Mouse (Mus musculus) adrenal gland, postnatal 36 days (tissue): ENCODE data around the gene Acaca. TPM values are rescaled to one million over a fixed set of nuclear protein-coding genes. Genes with fewer than 3 reads are reported as not detected.

Experiments
- DNase-seq, 2 experiments: peaks; one replicate each; pipeline ENCODE4 v3.0.0; 2021; ENCODE audit warnings: mixed read lengths in 1 of 2
- total RNA-seq, 2 experiments: library from RNA; stranded (reverse); gene quantifications; 2 replicates each; pipeline ENCODE4 v1.2.3; 2021

Gene Acaca
- total RNA-seq, 2 experiments from 2014 or later = 441 to 587 TPM

DNA sequence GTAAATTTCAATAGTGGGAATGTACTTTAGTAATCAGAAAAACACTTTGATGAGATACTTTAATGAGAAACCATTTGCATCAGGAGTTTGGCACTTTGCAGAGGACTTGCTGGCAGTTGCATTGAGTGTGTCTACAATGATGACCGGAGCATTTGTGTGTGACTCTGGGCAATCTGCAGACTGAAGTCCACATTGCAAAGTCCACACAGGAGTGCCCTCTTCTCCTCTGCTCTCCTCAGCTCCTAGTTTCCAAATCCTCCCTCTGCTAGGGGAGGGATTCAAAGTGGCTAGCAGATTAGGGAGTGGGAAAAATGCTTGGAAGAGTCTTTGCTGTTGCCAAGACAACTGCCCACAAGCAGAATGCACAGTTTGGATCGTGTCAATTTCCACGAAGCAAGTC is 16.6 kb downstream of the Acaca start:
- DNase-seq = no peak

DNA sequence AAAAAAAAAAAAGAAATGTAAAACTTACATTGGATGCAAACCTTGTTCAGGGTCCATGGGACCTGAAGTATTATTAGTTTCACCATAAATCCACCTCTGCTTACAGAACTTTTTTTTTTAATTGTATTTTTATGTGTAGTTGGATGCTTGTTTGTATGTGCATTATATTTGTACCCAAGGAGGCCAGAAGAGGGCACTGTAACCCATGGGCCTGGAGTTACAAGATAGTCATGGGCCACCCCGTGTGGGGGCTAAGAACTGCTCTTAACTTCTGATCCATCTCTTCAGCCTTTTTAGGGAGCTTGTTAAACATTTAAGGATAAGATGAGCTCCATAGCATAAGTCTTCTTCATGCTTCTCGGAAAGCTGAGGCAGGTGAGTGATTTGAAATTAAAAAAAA is 21.4 kb downstream of the Acaca start:
- DNase-seq = no peak

DNA sequence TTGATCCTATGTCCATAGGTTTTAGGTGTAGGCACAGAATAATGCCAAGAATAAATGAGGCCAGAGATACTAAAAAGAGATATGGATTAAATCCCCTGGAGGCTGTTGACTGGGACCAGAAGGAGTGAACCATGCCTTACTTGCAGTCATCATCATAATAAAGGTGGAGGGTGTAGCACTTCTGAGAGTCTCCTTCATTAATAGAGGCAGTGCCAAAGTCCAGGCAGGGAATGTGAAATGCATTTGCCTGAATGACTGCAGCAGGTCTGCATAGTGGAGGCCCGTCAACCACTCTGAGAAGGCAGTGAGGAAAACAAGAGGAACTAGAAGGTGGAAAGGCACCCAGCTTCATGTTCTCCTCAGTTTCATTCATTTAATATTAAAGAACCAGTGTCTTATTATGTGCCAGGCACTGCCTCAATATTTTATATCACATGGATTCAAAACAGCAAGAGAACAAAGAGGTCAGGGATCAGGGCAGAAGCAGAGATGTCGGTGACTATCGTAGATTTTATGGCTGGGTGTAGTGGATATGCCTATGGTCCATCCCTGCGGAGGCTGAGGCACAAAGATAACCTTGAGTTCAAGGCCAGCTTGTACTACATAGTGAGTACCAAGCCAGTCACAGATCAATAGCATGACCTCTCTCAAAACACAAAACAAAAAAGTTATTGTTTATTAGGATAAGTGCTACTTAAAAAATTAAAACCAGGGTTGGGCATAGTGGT is 27.2 kb downstream of the Acaca start:
- no peak for DNase-seq

DNA sequence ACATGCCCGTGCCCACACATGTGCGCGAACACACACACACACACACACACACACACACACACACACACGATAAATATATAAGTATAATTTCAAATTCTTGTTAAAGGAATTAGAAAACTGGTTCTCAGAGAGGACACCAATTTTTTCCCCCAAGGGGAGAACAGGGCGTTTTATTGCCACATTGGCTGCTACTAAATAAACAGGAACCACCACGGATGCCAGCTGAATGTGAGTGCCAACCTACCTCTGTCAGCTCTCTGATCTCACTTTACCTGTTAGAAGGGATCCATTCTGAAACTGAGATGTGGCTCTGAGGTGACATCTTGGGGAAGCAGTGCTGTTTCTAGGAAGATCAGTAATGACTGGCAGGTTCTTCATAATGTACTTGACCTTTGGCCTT is 34.7 kb downstream of the Acaca start:
- DNase-seq = no peak

DNA sequence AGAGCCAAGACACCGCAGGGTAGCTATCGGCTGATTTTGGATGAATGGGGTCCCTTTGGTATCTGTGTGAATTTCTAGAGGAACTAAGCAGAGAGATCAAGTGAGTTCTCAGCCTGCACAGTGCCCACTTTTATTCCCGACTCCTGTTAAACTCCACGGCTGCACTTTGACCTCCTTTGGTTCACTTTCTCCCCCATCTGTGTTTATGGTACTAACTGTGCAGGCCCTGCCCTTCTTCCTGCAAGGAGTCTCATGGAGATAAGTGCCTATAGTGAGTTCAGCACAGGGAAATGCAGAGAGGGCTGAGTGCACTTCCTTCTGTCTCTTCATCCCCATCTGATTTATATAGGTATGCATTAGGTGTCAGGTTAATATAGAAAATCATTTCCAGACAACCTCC is 35.1 kb downstream of the Acaca start:
- no peak for DNase-seq

DNA sequence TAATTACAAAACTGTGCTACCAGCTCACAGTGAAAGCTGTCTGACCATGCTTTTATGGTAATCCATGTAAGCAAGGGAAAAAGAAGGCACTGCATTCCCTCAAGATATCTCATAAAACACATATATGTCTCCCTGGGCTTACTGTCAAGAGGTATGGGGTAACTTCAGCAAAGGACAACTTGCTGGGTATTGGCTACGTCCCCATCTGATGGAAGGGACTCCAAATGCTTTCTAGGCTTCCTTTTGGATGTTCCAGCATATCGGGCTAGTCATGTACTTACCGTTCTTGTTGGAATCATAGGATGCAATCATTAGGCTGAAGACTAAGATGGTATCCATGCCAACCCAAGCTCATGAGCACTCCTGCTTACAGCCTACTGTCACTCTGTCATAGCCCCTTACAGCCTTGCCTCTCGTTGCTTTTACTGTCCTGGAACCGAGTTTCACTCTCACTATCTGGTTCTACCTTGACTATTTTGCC is 37.6 kb downstream of the Acaca start, which contains the start of gene Gm11437:
TSS of gene Gm11437 (minus strand) at position 431 of the 481 bp plus-strand sequence.
- no peak for DNase-seq

DNA sequence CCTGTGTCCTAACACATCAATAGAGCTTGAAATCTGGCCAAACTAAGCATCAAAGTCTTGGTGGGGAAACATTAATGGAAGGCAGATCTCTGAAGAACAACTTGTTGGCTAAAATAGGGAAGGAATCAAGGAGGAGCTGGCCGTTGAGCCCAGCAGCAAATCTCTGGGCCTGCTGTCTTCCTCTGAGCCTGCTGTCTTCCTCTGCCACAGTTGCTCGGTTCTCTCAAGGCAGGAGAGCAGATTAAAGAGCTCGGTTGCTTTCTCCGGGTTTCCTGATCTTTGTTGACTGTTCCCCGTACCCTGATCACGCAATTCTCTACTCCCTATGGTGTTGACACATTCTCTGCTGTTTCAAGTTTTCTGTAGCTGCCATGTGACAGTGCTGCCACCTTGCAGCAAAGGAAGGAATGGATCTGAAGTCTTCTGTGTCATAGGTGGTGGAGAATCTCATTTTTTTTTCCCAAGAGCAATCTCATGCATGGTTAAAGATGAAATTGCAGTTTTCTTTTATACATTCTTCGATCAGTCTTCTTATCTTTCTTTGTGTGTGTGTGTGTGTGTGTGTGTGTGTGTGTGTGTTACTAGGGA is 39.3 kb downstream of the Acaca start:
- peak; percentile 48 to 55 for DNase-seq

DNA sequence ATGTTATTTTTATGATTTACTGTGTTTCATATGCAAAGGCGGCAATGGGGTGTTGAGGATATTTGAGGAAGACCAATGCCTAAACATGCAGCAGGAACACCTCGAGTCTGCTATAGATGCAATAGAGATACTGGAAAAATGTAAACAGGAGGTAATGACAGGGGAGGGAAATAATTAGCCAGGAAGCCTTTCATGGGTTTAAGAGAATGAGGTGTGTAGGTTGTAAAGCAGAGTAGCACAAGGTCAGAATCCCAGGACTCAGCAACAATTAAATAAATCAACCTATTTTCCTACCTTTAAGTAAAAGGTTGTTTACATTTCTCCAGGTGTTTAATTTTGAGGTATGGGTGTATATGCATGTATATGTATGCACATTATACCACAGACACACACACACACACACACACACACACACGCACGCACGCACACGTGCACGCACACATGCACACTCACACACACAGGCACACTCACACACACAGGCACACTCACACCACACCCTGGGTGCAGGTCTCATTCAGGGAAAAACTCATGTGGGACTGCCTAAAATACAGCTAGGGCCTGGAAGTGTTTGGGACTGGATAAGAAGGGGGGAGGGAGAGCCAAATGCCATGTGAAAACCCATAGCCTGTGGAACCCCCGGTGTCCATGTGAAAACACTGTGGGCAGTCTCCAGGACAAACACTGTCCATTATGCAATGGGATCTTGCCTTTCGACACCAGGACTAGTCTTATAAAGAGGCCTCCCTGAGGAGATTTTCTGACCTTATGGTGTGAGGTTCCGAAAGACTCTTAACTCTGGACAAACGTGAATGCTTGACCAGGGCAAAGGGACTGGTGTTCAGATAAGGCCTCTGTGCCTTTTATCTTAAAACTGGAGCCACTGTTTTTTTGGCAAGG is 43.3 kb downstream of the Acaca start:
- DNase-seq = no peak

DNA sequence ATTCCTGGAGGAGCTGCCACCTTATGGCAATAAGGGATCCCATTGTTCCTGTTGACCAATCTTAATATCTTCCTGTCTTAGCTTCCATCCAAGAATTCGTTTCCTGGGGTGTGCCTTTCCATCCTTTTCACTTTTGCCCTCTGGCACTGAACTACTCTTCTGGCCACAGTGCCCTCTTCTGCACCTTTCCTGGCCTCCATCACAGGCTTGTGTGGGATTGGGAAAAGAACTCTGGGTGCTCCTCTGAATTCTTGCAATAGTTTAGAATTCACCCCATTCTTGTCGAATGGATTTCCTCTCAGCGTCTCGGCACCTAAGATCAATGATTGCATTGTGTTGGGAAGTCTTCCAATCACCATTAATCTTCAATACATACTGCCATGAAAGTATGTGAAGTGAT is 49.1 kb downstream of the Acaca start:
- DNase-seq = no peak

DNA sequence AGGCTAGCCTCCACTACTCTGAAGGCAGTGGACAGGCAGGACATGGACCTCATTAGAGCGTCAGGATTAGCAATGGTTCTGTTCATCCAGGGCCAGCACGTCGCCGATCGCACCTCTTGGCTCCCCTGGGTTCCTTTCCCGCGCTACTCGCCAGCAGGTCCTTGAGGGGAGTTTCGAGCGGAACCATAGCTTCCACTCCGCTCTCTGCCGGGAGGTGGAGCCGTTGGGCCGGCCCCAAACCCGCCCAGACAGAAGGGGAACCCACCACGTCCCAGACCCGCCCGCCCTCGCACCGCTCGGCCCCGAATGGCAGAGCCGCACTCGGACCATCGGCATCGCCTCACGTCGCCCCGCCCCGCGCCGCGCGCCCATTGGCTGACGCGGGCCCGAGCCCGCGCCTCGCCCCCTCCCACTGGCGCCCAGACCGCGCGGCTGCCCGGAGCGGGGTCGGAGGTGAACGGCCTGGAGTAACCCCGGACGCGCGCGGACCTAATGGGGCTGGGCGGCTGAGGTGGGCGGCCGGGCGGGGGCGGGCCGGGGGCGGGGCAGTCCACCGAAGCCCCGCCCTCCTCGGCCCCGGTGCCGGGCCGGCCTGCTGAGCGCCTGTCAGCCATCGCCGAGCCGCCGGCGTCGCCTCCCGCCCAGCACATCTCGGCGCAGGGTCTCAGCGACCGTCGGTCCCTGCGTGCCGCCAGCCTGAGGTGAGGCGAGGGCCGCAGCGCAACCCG is 49.9 kb downstream of the Acaca start:
- DNase-seq = peak; percentile 98 to 99

DNA sequence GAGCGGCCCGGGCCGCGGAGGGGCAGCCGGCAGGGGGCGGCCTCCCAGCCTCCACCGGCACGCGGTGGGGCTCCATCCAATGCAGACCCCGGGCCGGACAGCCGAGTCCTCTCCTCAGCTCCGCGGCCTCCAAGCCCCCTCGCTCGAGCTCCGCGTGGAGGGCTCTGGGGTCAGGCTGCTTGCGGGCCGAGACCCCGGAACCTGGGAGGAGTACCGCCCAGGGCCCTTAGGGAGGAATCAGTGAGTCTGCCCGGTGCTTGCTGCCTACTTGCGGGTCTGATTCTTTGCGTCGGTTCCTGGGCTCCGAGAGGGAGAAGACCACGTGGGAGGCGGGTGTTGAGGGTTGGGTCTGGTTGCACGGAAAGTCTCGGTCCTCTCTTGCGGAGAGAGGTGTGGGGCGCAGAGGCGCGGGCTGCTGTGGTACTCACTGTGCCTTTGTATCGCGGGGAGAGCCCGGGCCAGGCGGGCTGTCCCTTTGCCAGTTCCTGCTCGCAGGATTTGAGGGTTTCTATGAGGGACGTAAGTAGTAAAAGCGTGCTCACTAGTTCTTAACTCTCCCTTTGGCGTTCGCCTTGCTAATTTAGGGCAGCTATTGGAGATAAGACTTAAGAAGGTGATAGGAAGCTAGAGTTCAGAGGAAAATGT is 50.6 kb downstream of the Acaca start:
- peak; percentile 80 to 84 for DNase-seq

DNA sequence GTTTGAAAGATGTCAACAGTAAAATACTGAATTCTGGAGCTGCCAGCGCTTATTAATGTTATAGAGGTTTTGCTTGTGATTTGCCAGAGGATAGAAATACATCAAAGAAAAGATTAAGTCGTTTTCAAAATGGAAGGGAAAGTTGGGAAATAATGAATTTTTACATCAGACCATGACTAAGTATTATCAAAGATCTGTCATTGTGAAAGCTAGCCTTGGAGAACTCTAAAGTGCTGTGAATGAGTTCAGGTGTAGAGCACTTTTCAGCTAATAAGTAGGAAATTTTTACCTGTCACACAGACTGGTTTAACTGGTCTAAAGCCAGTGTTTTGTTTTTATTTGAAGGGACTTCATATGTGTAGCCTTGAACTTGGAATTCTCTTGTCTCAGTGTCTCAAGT is 51.8 kb downstream of the Acaca start:
- no peak for DNase-seq

DNA sequence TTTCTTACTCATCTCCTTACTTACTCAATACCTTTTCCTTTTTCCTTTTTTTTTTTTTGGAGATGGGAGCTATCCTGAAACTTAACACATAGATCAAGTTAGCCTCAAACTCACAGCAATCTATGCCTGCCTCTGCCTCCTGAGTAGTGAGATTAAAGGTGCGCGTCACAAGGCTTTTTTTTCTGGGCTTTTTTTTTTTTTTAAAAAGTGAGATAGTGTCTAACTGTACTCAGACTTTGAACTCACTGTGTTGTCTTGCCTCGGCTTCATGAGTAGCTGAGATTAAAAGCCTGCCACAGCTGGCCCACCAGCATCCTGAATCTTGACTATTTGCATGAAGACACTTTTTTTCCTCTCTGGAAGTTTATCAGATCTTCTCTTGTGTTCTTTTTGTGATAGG is 59.1 kb downstream of the Acaca start:
- no peak for DNase-seq

DNA sequence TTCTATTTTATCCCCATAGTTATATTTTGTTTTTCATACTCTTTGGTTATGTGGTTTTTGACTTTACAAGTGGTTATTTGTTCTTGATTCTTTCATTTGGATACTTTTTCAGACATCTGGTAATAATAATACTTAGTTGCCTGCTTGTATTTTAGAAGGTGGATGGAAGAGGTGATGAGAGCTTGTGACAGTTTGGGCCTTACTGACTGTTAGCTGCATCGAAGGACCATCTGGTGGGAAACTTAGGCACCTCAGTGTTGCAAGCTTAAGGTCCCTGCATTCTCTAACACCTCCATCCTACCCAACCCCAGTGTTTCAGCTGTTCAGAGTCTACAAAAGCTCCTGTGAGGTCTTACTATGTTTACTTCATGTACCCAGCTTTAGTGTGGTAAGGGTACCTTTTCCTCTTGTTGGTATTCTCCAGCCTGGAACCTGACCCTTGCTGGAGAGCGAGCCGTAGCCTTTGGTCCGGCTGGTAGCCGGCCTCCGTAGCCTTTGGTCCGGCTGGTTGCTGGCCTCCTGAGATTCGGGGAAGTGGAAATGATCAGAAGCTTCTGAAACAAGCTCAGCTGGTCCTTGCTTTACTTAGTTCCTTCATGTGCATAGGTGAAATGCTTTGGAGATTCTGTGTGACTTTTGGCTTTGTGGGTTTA is 61.2 kb downstream of the Acaca start:
- no peak for DNase-seq

DNA sequence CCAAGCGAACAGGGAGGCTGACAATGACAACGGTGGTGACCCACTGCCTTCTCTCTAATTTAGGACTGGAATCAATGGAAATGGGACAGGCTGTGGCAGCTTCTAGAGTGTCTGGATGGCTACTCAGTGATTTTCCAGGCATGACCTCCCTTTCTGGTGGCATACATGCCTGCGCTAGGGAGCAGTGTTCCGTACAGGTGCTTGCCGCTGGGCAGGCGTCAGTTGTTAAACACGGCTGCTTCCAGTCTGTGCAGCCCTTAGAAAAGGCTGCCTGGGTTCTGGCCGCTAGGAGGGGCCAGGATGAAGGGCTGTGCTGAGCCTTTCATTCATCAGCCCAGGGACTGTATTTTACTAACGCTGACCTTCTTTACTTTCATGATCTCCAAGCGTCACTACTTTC is 63.8 kb downstream of the Acaca start:
- DNase-seq = no peak

DNA sequence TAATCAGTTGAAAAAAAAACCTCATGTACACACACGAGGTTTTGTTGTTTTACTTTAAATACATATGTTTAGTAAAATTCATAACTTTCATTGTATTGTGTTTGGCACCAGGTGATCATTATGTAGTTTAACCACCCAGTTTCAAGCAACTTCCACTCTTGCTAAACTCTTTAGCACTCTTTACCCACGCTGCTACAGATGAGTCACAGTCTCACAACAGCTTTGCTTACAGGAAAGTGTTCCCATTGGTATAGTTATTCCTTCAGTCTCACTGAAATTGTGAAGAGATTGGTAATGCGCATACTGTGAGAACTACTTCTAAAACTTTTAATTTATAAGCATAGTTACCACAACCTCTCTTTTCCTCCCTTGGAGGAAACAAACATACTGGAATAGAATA is 65.3 kb downstream of the Acaca start:
- DNase-seq = no peak

DNA sequence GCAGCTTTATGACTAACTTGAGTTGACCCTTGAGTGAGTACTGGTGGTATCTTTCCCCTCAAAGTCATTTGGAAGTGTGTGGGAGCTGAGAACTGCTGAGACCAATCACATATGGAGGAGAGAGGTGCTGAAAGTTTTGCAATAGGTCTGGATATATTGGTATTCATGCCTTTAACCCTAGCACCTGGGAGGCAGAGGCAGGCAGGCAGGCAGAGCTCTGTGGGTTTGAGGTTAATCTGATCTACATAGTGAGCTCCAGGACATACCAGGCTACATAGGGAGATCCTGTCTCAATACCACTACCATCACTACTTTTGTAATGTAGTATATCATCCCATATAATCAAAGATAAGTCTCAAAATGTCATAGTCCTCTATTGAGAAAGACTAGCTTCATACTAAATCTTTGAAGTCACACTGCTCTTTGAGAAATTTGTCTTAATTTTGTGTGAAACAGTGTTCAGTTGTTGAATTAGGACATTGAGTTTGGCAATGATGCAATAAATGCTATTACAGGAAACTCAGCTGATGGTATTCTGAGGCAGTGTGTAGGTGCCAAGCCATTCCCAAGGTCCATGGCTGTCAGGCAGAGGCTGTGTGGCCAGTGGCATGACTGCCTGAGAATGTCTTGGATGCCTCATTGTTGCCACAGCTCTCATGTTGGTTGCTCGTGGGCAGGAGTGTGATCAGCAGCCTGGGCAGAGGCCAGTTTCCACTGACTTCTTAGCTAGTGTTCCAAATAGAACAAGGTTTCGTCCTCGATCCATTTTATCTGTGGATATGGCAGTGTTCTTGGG is 68.3 kb downstream of the Acaca start:
- DNase-seq = peak; percentile 47 to 82

DNA sequence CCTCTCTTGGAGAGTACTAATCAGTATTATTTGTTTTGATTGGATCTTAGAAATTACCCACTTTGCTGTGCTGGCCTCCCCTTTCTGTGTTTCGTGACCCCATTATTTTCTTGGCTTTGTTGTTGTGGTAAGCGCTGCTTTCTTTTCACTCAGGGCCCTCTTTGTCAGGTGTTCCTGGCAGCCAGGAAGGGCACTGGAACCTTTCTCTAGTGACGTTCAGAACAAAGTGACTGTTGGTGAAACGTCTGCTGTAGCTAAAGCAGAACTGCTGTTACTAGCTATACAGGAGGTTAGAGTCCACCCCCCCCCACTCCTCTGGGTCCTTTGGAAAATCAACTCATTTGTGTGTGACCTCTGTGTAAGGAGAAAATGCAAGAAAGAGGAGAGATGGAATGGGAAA is 76.3 kb downstream of the Acaca start:
- DNase-seq = no peak

DNA sequence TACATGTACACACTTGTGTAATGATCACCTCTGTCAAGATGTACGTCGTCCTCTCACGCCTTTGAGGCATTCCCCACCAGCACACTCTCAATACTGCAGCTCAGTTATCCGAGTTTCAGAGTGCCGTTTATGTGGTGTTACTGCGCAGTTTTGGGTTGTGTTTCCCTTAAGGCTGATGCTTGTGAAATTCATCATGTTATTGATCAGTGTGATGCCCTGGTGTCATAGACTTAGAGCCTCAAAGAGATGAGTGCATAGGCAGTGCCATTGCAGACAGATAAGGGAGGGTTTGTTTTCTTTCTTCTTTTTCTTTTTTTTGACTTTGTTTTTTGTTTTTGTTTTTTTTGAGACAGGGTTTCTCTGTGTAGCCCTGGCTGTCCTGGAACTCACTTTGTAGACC is 81.4 kb downstream of the Acaca start:
- no peak for DNase-seq

DNA sequence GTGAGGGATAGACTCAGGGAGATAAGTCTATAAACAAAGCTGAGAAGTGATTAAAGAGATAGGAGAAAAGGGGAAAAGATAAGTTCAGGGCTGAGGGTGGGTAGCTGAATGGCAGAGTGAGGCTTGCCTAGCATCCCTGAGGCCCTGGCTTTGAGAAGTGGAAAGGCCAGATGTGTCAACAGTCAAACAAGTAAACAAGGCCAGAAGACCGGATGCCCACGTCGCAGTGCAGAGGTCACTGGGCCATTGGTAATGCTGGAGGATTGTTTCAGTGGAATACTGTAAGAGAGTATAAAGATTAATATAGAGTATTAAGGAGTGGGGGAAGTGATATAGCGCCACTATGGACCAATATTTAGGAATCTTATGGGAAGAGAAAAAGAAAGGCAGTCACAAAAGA is 89.5 kb downstream of the Acaca start:
- peak in 1 of 2 experiments; percentile 12 for DNase-seq
